Mouse (Mus musculus): ENCODE data around the gene Prim2. TPM values are rescaled to one million over a fixed set of nuclear protein-coding genes. Genes with fewer than 3 reads are reported as not detected.

Gene Prim2
- polyA plus RNA-seq, 1 experiment from 2014 or later = 16.8 TPM

DNA sequence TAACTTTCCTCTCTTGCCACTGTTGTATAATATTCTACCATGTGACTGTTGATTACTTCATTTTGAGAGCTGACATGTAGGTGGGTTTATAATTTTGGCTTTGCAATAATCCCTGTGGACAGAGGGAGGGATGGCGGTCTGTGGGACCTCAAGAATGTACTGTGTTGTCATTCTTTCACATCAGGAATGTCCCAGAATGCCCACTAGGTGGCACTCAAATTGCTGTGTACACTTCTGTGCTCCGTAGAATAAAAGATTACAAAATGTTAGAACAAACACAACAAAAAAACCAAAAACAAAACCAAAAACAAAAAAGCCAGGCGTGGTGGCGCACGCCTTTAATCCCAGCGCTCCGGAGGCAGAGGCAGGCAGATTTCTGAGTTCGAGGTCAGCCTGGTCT is 14.9 kb upstream of the Prim2 start:
- in situ Hi-C loops (cut with MboI; ENCODE audit: low pct_unique_long_range_greater_than_20kb) = loop anchor here (10.0 kb wide), 1 partner anchor 190 kb away; no protein-coding TSS in a partner anchor
- peak; percentile 73 for TF ChIP-seq CTCF (IDR thresholded peaks at IDR 0.05)
- DNase-seq (ENCODE audit: low read depth, low spot score) (no peak), ATAC-seq (no peak)
- ChIA-PET CTCF (interaction anchor here (0.9 to 2.5 kb wide), 8 partner anchors 28 to 69 kb away, joined by 3 to 15 read pairs (median 4); no protein-coding TSS in a partner anchor), POLR2A (no interaction called here)
- no peaks in the 10 kb centered on the region for H3K27me3 ChIP-seq

- no peak for ATAC-seq
- no peaks in the 10 kb centered on the region for H3K27me3 ChIP-seq
- POLR2A ChIA-PET = no interaction called here
- CTCF ChIA-PET = interaction anchor here (0.7 to 1.3 kb wide), 2 partner anchors 9 to 61 kb away, joined by 4 to 5 read pairs; no protein-coding TSS in a partner anchor
- in situ Hi-C loops (cut with MboI; ENCODE audit: low pct_unique_long_range_greater_than_20kb) = loop anchor here (10.0 kb wide), 1 partner anchor 194 kb away; no protein-coding TSS in a partner anchor
- TF ChIP-seq CTCF (IDR thresholded peaks at IDR 0.05) = no peak
- no peak for DNase-seq (ENCODE audit: low read depth, low spot score)
Observed at GRCm38 (mm10) chr1:33680890-33681289, 11.3 kb upstream of the Prim2 start.

DNA sequence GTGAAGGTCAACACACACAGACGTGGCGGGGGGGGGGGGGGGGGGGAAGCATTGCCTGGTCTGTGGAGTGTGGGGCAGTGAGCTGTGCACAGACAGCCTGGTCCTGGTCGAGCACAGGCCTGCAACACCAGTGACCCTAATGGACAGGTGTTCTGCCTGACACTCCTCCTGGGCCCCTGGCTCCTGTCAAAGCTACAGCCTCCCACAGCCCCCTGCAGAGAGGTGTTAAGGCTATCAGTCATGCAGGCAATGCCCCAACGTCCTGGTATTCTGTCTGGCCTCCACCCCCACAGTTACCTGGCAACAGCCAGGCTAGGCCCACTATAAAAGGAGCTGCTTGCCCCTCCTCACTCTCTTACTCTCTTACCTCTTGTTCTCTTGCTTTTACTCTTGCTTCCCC is 10.8 kb upstream of the Prim2 start:
- DNase-seq (ENCODE audit: low read depth, low spot score) (no peak), ATAC-seq (no peak)
- no peak for TF ChIP-seq CTCF (IDR thresholded peaks at IDR 0.05)
- H3K27me3 ChIP-seq = no peaks in the 10 kb centered on the region
- ChIA-PET CTCF (interaction anchor here (0.7 to 1.4 kb wide), 3 partner anchors 8 to 62 kb away, joined by 4 to 5 read pairs (median 4); no protein-coding TSS in a partner anchor), POLR2A (interaction anchor here (0.6 kb wide), 1 partner anchor 218 kb away, joined by 6 read pairs; no protein-coding TSS in a partner anchor)
- in situ Hi-C loops (cut with MboI; ENCODE audit: low pct_unique_long_range_greater_than_20kb) = loop anchor here (10.0 kb wide), 1 partner anchor 194 kb away; no protein-coding TSS in a partner anchor

GRCm38 (mm10) chr1:33673158-33673960 is 3.8 kb upstream of the Prim2 start:
- ChIA-PET POLR2A (no interaction called here), CTCF (interaction anchor here (1.2 to 4.9 kb wide), 7 partner anchors 15 to 95 kb away, joined by 3 to 51 read pairs (median 4); no protein-coding TSS in a partner anchor)
- no peaks in the 10 kb centered on the region for H3K27me3 ChIP-seq
- no peak for TF ChIP-seq CTCF (IDR thresholded peaks at IDR 0.05)
- DNase-seq (ENCODE audit: low read depth, low spot score) = no peak
- ATAC-seq = peak; percentile 15
- in situ Hi-C loops (cut with MboI; ENCODE audit: low pct_unique_long_range_greater_than_20kb) = no loop called here

DNA sequence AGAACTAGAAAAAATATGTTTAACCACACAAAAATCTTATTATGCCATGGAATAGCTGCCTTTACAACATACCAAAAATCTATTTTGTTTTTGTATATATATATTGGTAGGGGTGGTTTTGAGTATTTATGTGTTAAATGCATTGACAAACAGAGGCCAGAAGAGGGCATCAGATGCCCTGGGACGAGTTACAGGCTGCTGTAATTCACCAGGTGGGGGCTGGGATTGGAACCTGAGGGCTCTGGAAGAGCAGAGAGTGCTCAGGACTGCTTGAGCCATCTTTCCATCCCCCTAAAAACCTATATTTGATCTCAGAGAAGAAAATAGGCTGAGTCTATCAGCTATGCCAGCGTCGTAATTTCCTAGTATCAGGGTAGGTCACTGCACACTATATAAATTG is 2.9 kb upstream of the Prim2 start:
- CTCF ChIA-PET = interaction anchor here (0.9 to 4.9 kb wide), 11 partner anchors 8 to 96 kb away, joined by 3 to 51 read pairs (median 4); no protein-coding TSS in a partner anchor
- in situ Hi-C loops (cut with MboI; ENCODE audit: low pct_unique_long_range_greater_than_20kb) = no loop called here
- ATAC-seq (no peak), DNase-seq (ENCODE audit: low read depth, low spot score) (no peak)
- peak; percentile 81 for TF ChIP-seq CTCF (IDR thresholded peaks at IDR 0.05)
- POLR2A ChIA-PET = no interaction called here
- no peaks in the 10 kb centered on the region for H3K27me3 ChIP-seq

DNA sequence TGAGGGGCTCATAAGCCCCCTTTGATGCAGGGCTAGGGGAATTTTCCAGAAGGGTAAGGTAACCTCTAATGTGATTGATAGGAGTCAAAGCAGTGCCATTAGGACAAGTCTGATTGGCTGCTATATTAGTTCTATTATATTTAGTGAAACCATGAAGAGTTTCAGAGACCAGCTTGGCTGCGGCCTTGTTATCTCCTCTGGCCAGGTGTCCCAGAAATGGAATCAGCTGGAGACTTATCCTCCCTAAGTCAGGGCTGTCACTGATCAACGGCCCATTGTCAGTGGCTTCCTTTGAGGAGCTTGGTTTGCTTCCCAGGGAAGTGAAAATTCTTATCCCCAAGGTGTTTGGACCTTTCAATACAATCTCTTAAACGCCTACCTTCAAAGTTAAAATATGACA is 2.5 kb upstream of the Prim2 start:
- in situ Hi-C loops (cut with MboI; ENCODE audit: low pct_unique_long_range_greater_than_20kb) = no loop called here
- ChIA-PET POLR2A (interaction anchor here (1.2 kb wide), 1 partner anchor 66 kb away, joined by 3 read pairs; no protein-coding TSS in a partner anchor), CTCF (interaction anchor here (0.9 to 4.9 kb wide), 12 partner anchors 9 to 78 kb away, joined by 3 to 51 read pairs (median 4); no protein-coding TSS in a partner anchor)
- DNase-seq (ENCODE audit: low read depth, low spot score) (no peak), ATAC-seq (no peak)
- no peak for TF ChIP-seq CTCF (IDR thresholded peaks at IDR 0.05)
- H3K27me3 ChIP-seq = no peaks in the 10 kb centered on the region

DNA sequence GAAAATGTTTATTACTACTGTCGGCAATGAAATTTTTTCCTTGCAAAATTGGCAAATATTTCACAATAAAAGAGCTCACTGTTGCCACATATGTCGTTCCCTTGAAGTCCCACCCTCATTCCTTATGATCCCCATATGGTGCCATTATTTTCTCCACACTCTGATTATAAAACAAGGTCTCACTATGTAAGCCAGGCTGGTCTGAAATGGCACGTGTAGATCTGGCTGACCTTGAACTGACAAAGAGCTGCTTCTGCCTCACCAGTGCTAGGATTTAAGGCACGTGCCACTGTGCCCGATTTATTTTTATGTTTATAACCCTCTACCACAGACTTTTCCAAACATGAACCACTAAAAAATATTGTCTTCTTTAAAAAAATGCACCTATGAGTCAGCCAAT is 1.8 kb upstream of the Prim2 start:
- no peak for TF ChIP-seq CTCF (IDR thresholded peaks at IDR 0.05)
- H3K27me3 ChIP-seq = no peaks in the 10 kb centered on the region
- ChIA-PET POLR2A (interaction anchor here (0.8 to 1.2 kb wide), 2 partner anchors 14 to 67 kb away, joined by 3 to 4 read pairs; no protein-coding TSS in a partner anchor), CTCF (interaction anchor here (0.9 to 4.9 kb wide), 10 partner anchors 9 to 82 kb away, joined by 3 to 51 read pairs (median 4); no protein-coding TSS in a partner anchor)
- in situ Hi-C loops (cut with MboI; ENCODE audit: low pct_unique_long_range_greater_than_20kb) = no loop called here
- DNase-seq (ENCODE audit: low read depth, low spot score) (no peak), ATAC-seq (no peak)

DNA sequence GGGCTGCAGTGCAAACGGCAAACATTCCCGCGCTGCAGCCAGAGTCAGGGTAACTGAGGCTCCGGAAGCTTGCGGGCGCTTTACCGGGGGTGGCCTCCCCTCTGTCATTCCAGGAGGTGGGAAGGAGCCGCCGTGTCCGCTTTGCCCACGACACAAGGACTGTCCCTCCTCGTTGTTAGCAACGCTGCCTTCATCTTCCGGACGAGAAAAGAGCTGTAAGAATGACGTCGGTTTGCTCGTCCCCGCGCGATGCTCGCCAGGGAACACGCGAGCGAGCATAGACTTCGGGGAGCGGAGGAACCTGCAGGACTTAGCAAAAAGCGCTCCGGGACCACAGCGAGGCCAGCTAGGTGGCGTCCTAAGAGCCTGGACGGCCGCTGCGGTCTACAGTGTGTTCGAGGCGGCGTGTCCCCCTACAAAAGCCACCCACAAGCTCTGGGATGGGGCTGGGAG is 595 bp upstream of the Prim2 start:
- POLR2A ChIA-PET = interaction anchor here (0.7 to 0.9 kb wide), 3 partner anchors 39 to 70 kb away, joined by 3 to 4 read pairs (median 4); no protein-coding TSS in a partner anchor

DNA sequence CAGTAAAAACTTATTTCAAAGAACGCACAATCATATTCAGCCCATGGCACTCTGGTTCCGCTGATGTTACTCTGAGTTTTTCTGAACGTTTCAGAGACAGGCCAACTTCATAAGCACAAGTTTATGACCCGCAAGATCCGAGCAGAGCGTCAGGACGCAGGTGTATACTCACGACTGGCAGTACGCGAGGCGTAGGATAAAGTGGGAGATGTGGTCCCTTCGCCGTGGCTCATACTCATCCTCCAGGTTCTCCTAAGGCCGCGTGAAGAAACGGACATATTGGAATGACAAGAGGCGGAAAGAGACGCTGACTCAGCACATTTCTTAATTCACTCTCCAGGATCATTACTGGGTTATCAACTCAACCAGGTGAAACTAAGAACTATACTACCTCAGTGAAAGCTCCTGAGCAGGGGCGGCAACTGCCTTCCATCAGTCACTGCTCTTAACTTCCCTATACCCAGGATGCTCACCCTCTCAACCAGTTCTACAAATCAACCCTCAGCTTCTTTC is 5.9 kb downstream of the Prim2 start:
- POLR2A ChIA-PET = interaction anchor here (0.6 to 0.9 kb wide), 2 partner anchors 69 to 79 kb away, joined by 3 read pairs; no protein-coding TSS in a partner anchor
- CTCF ChIA-PET = interaction anchor here (0.8 to 2.9 kb wide), 10 partner anchors 8 to 303 kb away, joined by 3 to 9 read pairs (median 4); no protein-coding TSS in a partner anchor
- in situ Hi-C loops (cut with MboI; ENCODE audit: low pct_unique_long_range_greater_than_20kb) = loop anchor here (5.0 to 10.0 kb wide), 2 partner anchors 231 to 304 kb away; no protein-coding TSS in a partner anchor
- no peaks in the 10 kb centered on the region for H3K27me3 ChIP-seq
- ATAC-seq (no peak), DNase-seq (ENCODE audit: low read depth, low spot score) (no peak)
- no peak for TF ChIP-seq CTCF (IDR thresholded peaks at IDR 0.05)

More for the DNA sequence above, 595 bp upstream of the Prim2 start:
- CTCF ChIA-PET = interaction anchor here (2.2 to 4.9 kb wide), 3 partner anchors 17 to 71 kb away, joined by 5 to 51 read pairs (median 30); no protein-coding TSS in a partner anchor
- no peaks in the 10 kb centered on the region for H3K27me3 ChIP-seq
- in situ Hi-C loops (cut with MboI; ENCODE audit: low pct_unique_long_range_greater_than_20kb) = no loop called here
- DNase-seq (ENCODE audit: low read depth, low spot score) (no peak), ATAC-seq (peak; percentile 60)
- peak; percentile 39 for TF ChIP-seq CTCF (IDR thresholded peaks at IDR 0.05)

DNA sequence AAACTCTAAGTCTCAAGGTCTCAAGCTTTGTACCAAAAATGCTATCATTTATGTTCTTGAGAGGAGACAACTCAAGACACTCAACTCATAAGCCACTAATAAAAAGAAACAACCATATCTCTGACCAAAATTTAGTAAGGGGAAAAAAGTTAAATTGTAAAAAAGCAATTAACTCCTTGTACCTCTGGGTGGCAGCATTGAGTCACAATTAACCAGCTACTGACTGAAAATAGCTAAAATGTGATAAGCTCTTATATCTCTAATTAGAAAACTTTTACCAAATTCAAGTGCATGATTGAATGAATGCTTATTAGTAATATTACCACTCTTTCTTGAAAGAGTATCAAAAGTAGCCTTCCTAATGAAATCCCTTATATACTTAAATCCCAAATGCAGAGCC is 6.4 kb downstream of the Prim2 start:
- peak; percentile 45 for TF ChIP-seq CTCF (IDR thresholded peaks at IDR 0.05)
- DNase-seq (ENCODE audit: low read depth, low spot score) (no peak), ATAC-seq (no peak)
- POLR2A ChIA-PET = interaction anchor here (0.6 kb wide), 1 partner anchor 70 kb away, joined by 3 read pairs; no protein-coding TSS in a partner anchor
- CTCF ChIA-PET = interaction anchor here (0.8 to 2.9 kb wide), 11 partner anchors 9 to 304 kb away, joined by 3 to 9 read pairs (median 4); no protein-coding TSS in a partner anchor
- in situ Hi-C loops (cut with MboI; ENCODE audit: low pct_unique_long_range_greater_than_20kb) = loop anchor here (5.0 to 10.0 kb wide), 2 partner anchors 232 to 304 kb away; no protein-coding TSS in a partner anchor
- no peaks in the 10 kb centered on the region for H3K27me3 ChIP-seq
